Comparison of ENCODE assay signal across 19 mouse cellular contexts in the genomic region with DNA sequence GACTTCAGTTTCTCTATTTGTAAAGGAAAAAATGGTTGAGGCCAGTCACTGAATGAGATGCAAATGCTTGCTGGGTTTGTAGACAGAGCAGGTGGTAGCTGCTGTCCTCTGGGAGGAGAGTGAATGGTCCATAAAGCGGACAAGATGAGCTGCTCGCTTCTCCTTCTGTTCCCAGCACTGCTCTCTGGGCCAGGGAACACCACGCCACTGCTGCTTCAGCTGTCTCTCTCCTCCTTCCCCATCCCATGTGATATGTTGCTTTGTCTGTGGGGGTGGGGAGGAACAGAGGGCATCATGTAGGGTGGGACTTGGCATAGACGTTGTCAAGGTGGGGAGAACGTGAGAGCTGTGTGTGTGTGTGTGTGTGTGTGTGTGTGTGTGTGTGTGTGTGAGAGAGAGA. TPM values are rescaled to one million over a fixed set of nuclear protein-coding genes. Genes with fewer than 3 reads are reported as not detected.
A peak's percentile ranks its signal among the peaks of the same experiment; 100 is the strongest.
DNase-seq lines count a peak whose midpoint lies in the region; ATAC-seq and TF ChIP-seq lines count a peak whose summit lies in the region.
"Had no signal": no experiment of that assay in that cellular context is flagged by ENCODE, and none has a peak within 500 bp of the region (broad histone marks: within the 10 kb centered on the region; RNA-seq: fewer than 3 reads in every experiment).

No protein-coding gene starts in this region.

- H3K36me3 ChIP-seq in hindbrain, embryonic 13.5 days: no peaks in the 10 kb centered on the region
- no peaks in the 10 kb centered on the region for H3K36me3 ChIP-seq in midbrain, embryonic 15.5 days (replicated peaks)
- no peaks in the 10 kb centered on the region for H3K36me3 ChIP-seq in intestine, postnatal 0 days (ENCODE audit: control insufficient read depth, insufficient read depth)
- H3K36me3 ChIP-seq: embryonic facial prominence, embryonic 12.5 days; intestine, embryonic 15.5 days had no signal

- H3K9me3 ChIP-seq in hindbrain, embryonic 13.5 days: no peaks in the 10 kb centered on the region
- no peaks in the 10 kb centered on the region for H3K9me3 ChIP-seq in midbrain, embryonic 15.5 days
- no peaks in the 10 kb centered on the region for H3K9me3 ChIP-seq in intestine, postnatal 0 days (ENCODE audit: control insufficient read depth)
- H3K9me3 ChIP-seq: embryonic facial prominence, embryonic 12.5 days; intestine, embryonic 15.5 days had no signal

- H3K4me3 ChIP-seq in cerebellum, adult 2 months (replicated peaks; ENCODE audit: insufficient read depth, low read depth, low read length): no peak overlapping the region
- H3K4me3 ChIP-seq in hindbrain, embryonic 13.5 days: no peak overlapping the region
- H3K4me3 ChIP-seq in midbrain, embryonic 15.5 days: no peak overlapping the region
- H3K4me3 ChIP-seq in intestine, postnatal 0 days (ENCODE audit: low read depth, low read length): no peak overlapping the region
- H3K4me3 ChIP-seq: embryonic facial prominence, embryonic 12.5 days; heart, adult 2 months; intestine, embryonic 15.5 days had no signal

- no peak for TF ChIP-seq CTCF in cerebellum, adult 2 months (IDR thresholded peaks at IDR 0.05; ENCODE audit: borderline replicate concordance, insufficient read depth, low read depth, low read length)
- TF ChIP-seq CTCF in brain, embryonic 14.5 days (IDR thresholded peaks at IDR 0.05; ENCODE audit: borderline replicate concordance, extremely low read depth, insufficient read depth, insufficient read length): no peak
- no peak for TF ChIP-seq CTCF in intestine, postnatal 0 days (IDR thresholded peaks at IDR 0.05; ENCODE audit: low read depth)

- DNase-seq in cerebellum, postnatal 14 days: peak; percentile 49 to 73
- no peak for DNase-seq in cerebellum, adult 2 months
- DNase-seq in brain, embryonic 14.5 days (ENCODE audit: low read depth): peak; percentile 72
- no peak for DNase-seq in left cerebral cortex, adult 9 months (ENCODE audit: low spot score in 2 of 2)
- DNase-seq: adrenal gland, postnatal 14 days; cerebellum, adult 9-10 months; heart, adult 2 months; heart, postnatal 10 days; kidney, postnatal 10 days; layer of hippocampus, adult 9-11 months; lung, postnatal 10 days; right cerebral cortex, postnatal 14 days had no signal

- no peak overlapping the region for H3K27ac ChIP-seq in cerebellum, adult 2 months (ENCODE audit: insufficient read depth, low read length)
- H3K27ac ChIP-seq in hindbrain, embryonic 13.5 days: peak overlapping the region; percentile 86
- H3K27ac ChIP-seq in midbrain, embryonic 15.5 days: peak overlapping the region; percentile 38; the same call in 1 of the 2 replicates
- H3K27ac ChIP-seq in intestine, postnatal 0 days (ENCODE audit: low read depth, low read length): no peak overlapping the region
- H3K27ac ChIP-seq: embryonic facial prominence, embryonic 12.5 days; heart, adult 2 months; intestine, embryonic 15.5 days; liver, embryonic 14.5 days had no signal

- no peaks in the 10 kb centered on the region; the same call in 1 of the 2 replicates for H3K27me3 ChIP-seq in cerebellum, adult 2 months (ENCODE audit: control insufficient read depth, insufficient read depth, low read length)
- no peaks in the 10 kb centered on the region for H3K27me3 ChIP-seq in hindbrain, embryonic 13.5 days
- no peaks in the 10 kb centered on the region for H3K27me3 ChIP-seq in midbrain, embryonic 15.5 days (replicated peaks)
- no peaks in the 10 kb centered on the region for H3K27me3 ChIP-seq in intestine, postnatal 0 days (replicated peaks; ENCODE audit: control insufficient read depth, insufficient read depth, low read length)
- H3K27me3 ChIP-seq: embryonic facial prominence, embryonic 12.5 days; intestine, embryonic 15.5 days had no signal

- 0 out of 2 replicates have a peak, but pooled peaks have one; percentile 46 for ATAC-seq in hindbrain, embryonic 13.5 days (ENCODE audit: low FRiP score)
- 0 out of 2 replicates have a peak, but pooled peaks have one; percentile 21 for ATAC-seq in midbrain, embryonic 15.5 days (replicated peaks)
- ATAC-seq in intestine, postnatal 0 days: no peak
- no peak for ATAC-seq in megakaryocyte-erythroid progenitor cell, adult 5-6 weeks (replicated peaks; ENCODE audit: low FRiP score, low TSS enrichment, poor library complexity, severe bottlenecking)
- ATAC-seq: intestine, embryonic 15.5 days had no signal

- H3K4me1 ChIP-seq in cerebellum, adult 2 months (ENCODE audit: control insufficient read depth, insufficient read depth, low read length): 0 out of 2 replicates have a peak, but pooled peaks cover 7% of the 10 kb centered on the region
- peaks cover 91% of the 10 kb centered on the region for H3K4me1 ChIP-seq in hindbrain, embryonic 13.5 days (replicated peaks)
- H3K4me1 ChIP-seq in midbrain, embryonic 15.5 days: peaks cover 44% of the 10 kb centered on the region
- peaks cover 12% of the 10 kb centered on the region; the same call in 1 of the 2 replicates for H3K4me1 ChIP-seq in intestine, postnatal 0 days (replicated peaks; ENCODE audit: control insufficient read depth, insufficient read depth, low read length)

- WGBS in cerebellum, adult 2 months: 44% methylated on average over 5 of the region's 5 CpGs
- WGBS in hindbrain, embryonic 13.5 days: 24% methylated on average over 5 of the region's 5 CpGs
- WGBS in midbrain, embryonic 15.5 days: 18% methylated on average over 5 of the region's 5 CpGs
- WGBS in intestine, postnatal 0 days: 75% methylated on average over 5 of the region's 5 CpGs

- H3K9ac ChIP-seq in hindbrain, embryonic 13.5 days: 0 out of 2 replicates have a peak overlapping the region, but pooled peaks have one; percentile 58
- no peak overlapping the region for H3K9ac ChIP-seq in midbrain, embryonic 15.5 days
- no peak overlapping the region for H3K9ac ChIP-seq in intestine, postnatal 0 days (ENCODE audit: low read depth, low read length)
- H3K9ac ChIP-seq: embryonic facial prominence, embryonic 12.5 days; intestine, embryonic 15.5 days; liver, embryonic 14.5 days had no signal

- TF ChIP-seq POLR2A in cerebellum, adult 2 months (IDR thresholded peaks at IDR 0.05; ENCODE audit: borderline replicate concordance, insufficient read depth, low read length): no peak
- TF ChIP-seq POLR2A in brain, embryonic 14.5 days (IDR thresholded peaks at IDR 0.05; ENCODE audit: borderline replicate concordance, extremely low read depth, insufficient read depth, insufficient read length, poor library complexity, severe bottlenecking): no peak

- no peak overlapping the region for H3K4me2 ChIP-seq in hindbrain, embryonic 13.5 days
- H3K4me2 ChIP-seq in midbrain, embryonic 15.5 days: no peak overlapping the region
- H3K4me2 ChIP-seq in intestine, postnatal 0 days (replicated peaks; ENCODE audit: low read depth): no peak overlapping the region
- H3K4me2 ChIP-seq: embryonic facial prominence, embryonic 12.5 days; intestine, embryonic 15.5 days had no signal

RNA-seq across cellular contexts. Expression of gene Plekha6, which starts 53.0 kb away (rescaled TPM):
- polyA plus RNA-seq in cerebellum, adult 2 months (2012; rRNA removed): 73.7 and 77.2 TPM in 2 replicates
- 51.4 and 78.3 TPM in 2 replicates for polyA plus RNA-seq in brain, embryonic 14.5 days (2012; rRNA removed)
- polyA plus RNA-seq in hindbrain, embryonic 13.5 days (2015; fragmentation: Nextera tagmentation; extraction: Ambion mirVana): 20.4 and 20.7 TPM in 2 replicates
- 21.4 and 23.4 TPM in 2 replicates for polyA plus RNA-seq in midbrain, embryonic 15.5 days (2015; fragmentation: Nextera tagmentation; extraction: Ambion mirVana)
- 7.5 and 8.0 TPM in 2 replicates for polyA plus RNA-seq in intestine, postnatal 0 days (2015; fragmentation: Nextera tagmentation; extraction: Ambion mirVana)
- 15.7 and 18.6 TPM in 2 replicates for total RNA-seq in megakaryocyte-erythroid progenitor cell, adult 5-6 weeks (2014; fragmentation: Nextera tagmentation)
- total RNA-seq in megakaryocyte-erythroid progenitor cell, adult 5-6 weeks (2017): 2.2 and 3.8 TPM in 2 replicates

Comparison
In these comparisons a context has a peak if more than half of its experiments do, and no peak if none do; other contexts are left out.
1. DNase-seq: peak in cerebellum, postnatal 14 days (2 of 2) and brain, embryonic 14.5 days (single experiment); none in cerebellum, adult 2 months (0 of 2) and left cerebral cortex, adult 9 months (0 of 2).
2. H3K27ac ChIP-seq: peak in hindbrain, embryonic 13.5 days (single experiment) and midbrain, embryonic 15.5 days (single experiment); none in cerebellum, adult 2 months (single experiment) and intestine, postnatal 0 days (single experiment).
3. ATAC-seq: peak in hindbrain, embryonic 13.5 days (single experiment) and midbrain, embryonic 15.5 days (single experiment); none in intestine, postnatal 0 days (single experiment) and megakaryocyte-erythroid progenitor cell, adult 5-6 weeks (single experiment).